Mouse (Mus musculus) midbrain, embryonic 14.5 days (tissue): ENCODE data around the gene Gm45213. TPM values are rescaled to one million over a fixed set of nuclear protein-coding genes. Genes with fewer than 3 reads are reported as not detected.
A peak's percentile ranks its signal among the peaks of the same experiment; 100 is the strongest.

Experiments
- ATAC-seq: fragments of 200-750 bp; cut with Nextera tagmentation; 2 replicates; pipeline ENCODE4 v1.8.0; 2017; ENCODE audit warnings: moderate number of reproducible peaks, moderate library complexity; ENCODE audit not compliant: low FRiP score, low TSS enrichment
- DNase-seq: peaks from one replicate; pipeline ENCODE4 v3.0.0-alpha.2; 2015
- H3K27ac ChIP-seq: fragments of 300-500 bp; sonication (generic); replicated peaks from 2 replicates; pipeline ENCODE4 v1.5.1; 2014; ENCODE audit warnings: mild to moderate bottlenecking, low read depth, low read length, moderate library complexity
- H3K27me3 ChIP-seq: fragments of 300-500 bp; sonication (generic); 2 replicates; pipeline ENCODE4 v1.6.1; 2014; ENCODE audit warnings: low read length, control low read depth, mixed read lengths; ENCODE audit not compliant: control insufficient read depth, insufficient read depth
- H3K36me3 ChIP-seq: fragments of 300-500 bp; sonication (generic); 2 replicates; pipeline ENCODE4 v1.6.1; 2014; ENCODE audit warnings: low read length, control low read depth; ENCODE audit not compliant: control insufficient read depth, insufficient read depth
- H3K4me1 ChIP-seq: fragments of 300-500 bp; sonication (generic); 2 replicates; pipeline ENCODE4 v1.6.1; 2014; ENCODE audit warnings: mild to moderate bottlenecking, antibody characterized with exemption, low read length, control low read depth; ENCODE audit not compliant: control insufficient read depth, insufficient read depth
- H3K4me2 ChIP-seq: fragments of 300-500 bp; sonication (generic); 2 replicates; pipeline ENCODE4 v1.6.1; 2014; ENCODE audit warnings: mild to moderate bottlenecking, low read length, moderate library complexity
- H3K4me3 ChIP-seq: fragments of 300-500 bp; sonication (generic); replicated peaks from 2 replicates; pipeline ENCODE4 v1.5.1; 2014; ENCODE audit warnings: low read depth, low read length
- H3K9ac ChIP-seq: fragments of 300-500 bp; sonication (generic); replicated peaks from 2 replicates; pipeline ENCODE4 v1.6.1; 2014; ENCODE audit warnings: mild to moderate bottlenecking, low read length, moderate library complexity
- H3K9me3 ChIP-seq: fragments of 300-500 bp; sonication (generic); 2 replicates; pipeline ENCODE4 v1.6.1; 2016; ENCODE audit warnings: low read length, control low read depth, mixed read lengths; ENCODE audit not compliant: control insufficient read depth
- WGBS: fragments of 180-500 bp; shearing (Covaris S2); extraction: QIAGEN DNeasy Blood & Tissue Kit; methylation state at CpG from one replicate; pipeline ENCODE4 v1.1.7; 2014; 5-methylcytosine and 5-hydroxymethylcytosine counted together
- polyA plus RNA-seq: library from polyadenylated mRNA; unstranded; fragments of >200 nt; fragmentation: Nextera tagmentation; extraction: Ambion mirVana; gene quantifications from 2 replicates; pipeline ENCODE4 v1.2.1, GENCODE M21; 2014

Gene Gm45213
- polyA plus RNA-seq, 1 experiment from 2014 or later, result not detected

GRCm38 (mm10) chr7:66092656-66093055, 49.3 kb downstream of the Gm45213 start:
- ATAC-seq (no peak), DNase-seq (no peak)
- Histone ChIP-seq H3K27ac (no peak overlapping the region), H3K36me3 (peaks cover 44% of the 10 kb centered on the region), H3K4me3 (no peak overlapping the region), H3K9me3 (no peaks in the 10 kb centered on the region), H3K9ac (no peak overlapping the region), H3K27me3 (no peaks in the 10 kb centered on the region), H3K4me2 (no peak overlapping the region), H3K4me1 (no peaks in the 10 kb centered on the region)
- 93% methylated on average over 8 of the region's 8 CpGs for WGBS

- H3K27ac ChIP-seq, result no peak overlapping the region
- 81% methylated on average over 5 of the region's 5 CpGs for WGBS
- no peak overlapping the region for H3K4me2 ChIP-seq
- H3K9me3 ChIP-seq, result no peaks in the 10 kb centered on the region
- H3K4me3 ChIP-seq, result no peak overlapping the region
- no peaks in the 10 kb centered on the region for H3K4me1 ChIP-seq
- H3K36me3 ChIP-seq, result peaks cover 29% of the 10 kb centered on the region
- H3K9ac ChIP-seq, result no peak overlapping the region
- no peaks in the 10 kb centered on the region for H3K27me3 ChIP-seq
- no peak for ATAC-seq
- no peak for DNase-seq
These were observed 50.7 kb downstream of the Gm45213 start for GRCm38 (mm10) chr7:66094141-66094540.

GRCm38 (mm10) chr7:66098803-66099202, 55.4 kb downstream of the Gm45213 start:
- no peak overlapping the region for H3K4me3 ChIP-seq
- WGBS, result 85% methylated on average over 7 of the region's 7 CpGs
- ATAC-seq (no peak), DNase-seq (no peak)
- H3K27me3 ChIP-seq, result no peaks in the 10 kb centered on the region
- H3K9me3 ChIP-seq, result no peaks in the 10 kb centered on the region
- H3K27ac ChIP-seq, result no peak overlapping the region
- H3K36me3 ChIP-seq, result no peaks in the 10 kb centered on the region
- H3K9ac ChIP-seq, result no peak overlapping the region
- H3K4me2 ChIP-seq, result no peak overlapping the region
- H3K4me1 ChIP-seq, result no peaks in the 10 kb centered on the region

DNA sequence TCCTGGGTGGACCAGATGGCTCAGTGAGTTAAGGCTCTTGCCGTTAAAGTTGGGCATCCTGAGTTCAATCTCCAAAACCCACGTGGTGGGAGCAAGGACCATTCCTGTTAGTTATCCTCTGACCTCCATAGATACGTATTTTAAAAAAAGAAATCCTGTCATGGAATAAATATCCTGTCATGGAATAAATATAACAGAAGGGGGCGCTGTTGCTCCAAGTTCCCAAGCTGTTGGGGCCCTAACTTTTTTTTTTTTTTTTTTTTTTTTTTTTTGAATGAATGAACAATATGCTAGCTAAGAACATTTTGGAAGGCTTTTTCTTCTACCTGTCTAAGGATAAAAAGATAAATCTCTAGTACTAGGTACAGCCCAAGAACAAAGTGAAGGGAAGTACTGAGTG, 58.5 kb downstream of the Gm45213 start:
- peaks cover 4% of the 10 kb centered on the region; the same call in 1 of the 2 replicates for H3K27me3 ChIP-seq
- no peak overlapping the region for H3K27ac ChIP-seq
- H3K9me3 ChIP-seq, result no peaks in the 10 kb centered on the region
- H3K4me2 ChIP-seq, result no peak overlapping the region
- WGBS, result 7% methylated on average over 4 of the region's 4 CpGs
- H3K36me3 ChIP-seq, result no peaks in the 10 kb centered on the region
- H3K9ac ChIP-seq, result no peak overlapping the region; the same call in 1 of the 2 replicates
- no peaks in the 10 kb centered on the region for H3K4me1 ChIP-seq
- DNase-seq (peak; percentile 85), ATAC-seq (no peak)
- H3K4me3 ChIP-seq, result no peak overlapping the region

GRCm38 (mm10) chr7:66104531-66104930, 61.1 kb downstream of the Gm45213 start:
- Histone ChIP-seq H3K27me3 (peaks cover 6% of the 10 kb centered on the region; the same call in 1 of the 2 replicates), H3K9me3 (no peaks in the 10 kb centered on the region), H3K4me1 (0 out of 2 replicates have a peak, but pooled peaks cover 4% of the 10 kb centered on the region), H3K4me3 (no peak overlapping the region), H3K4me2 (no peak overlapping the region), H3K36me3 (no peaks in the 10 kb centered on the region), H3K9ac (no peak overlapping the region), H3K27ac (no peak overlapping the region)
- DNase-seq, result no peak
- no peak for ATAC-seq
- WGBS, result 90% methylated on average over 5 of the region's 5 CpGs

DNA sequence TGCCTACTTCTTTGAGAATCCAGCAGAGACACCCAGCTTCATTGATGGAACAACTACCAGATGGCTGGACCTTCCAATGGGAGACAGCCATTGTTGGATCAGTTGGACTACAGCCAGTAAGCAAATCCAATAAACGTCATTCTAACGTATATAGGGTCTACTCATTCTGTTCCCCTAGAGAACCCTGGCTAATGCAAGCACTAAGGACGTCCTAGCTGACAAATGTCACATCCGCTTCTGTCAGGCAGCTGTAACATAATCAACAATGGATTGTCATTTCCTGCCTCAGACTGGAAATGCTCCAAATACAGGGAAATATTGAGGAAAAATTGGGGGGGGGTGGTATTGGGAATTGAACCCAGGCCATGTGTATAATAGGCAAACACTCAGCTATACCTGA, 62.4 kb downstream of the Gm45213 start:
- no peak overlapping the region for H3K9ac ChIP-seq
- H3K36me3 ChIP-seq, result no peaks in the 10 kb centered on the region
- DNase-seq, result no peak
- no peaks in the 10 kb centered on the region for H3K9me3 ChIP-seq
- ATAC-seq, result no peak
- H3K27me3 ChIP-seq, result peaks cover 6% of the 10 kb centered on the region; the same call in 1 of the 2 replicates
- H3K27ac ChIP-seq, result no peak overlapping the region
- H3K4me1 ChIP-seq, result 0 out of 2 replicates have a peak, but pooled peaks cover 4% of the 10 kb centered on the region
- no peak overlapping the region for H3K4me2 ChIP-seq
- 69% methylated on average over 4 of the region's 4 CpGs for WGBS
- H3K4me3 ChIP-seq, result no peak overlapping the region

GRCm38 (mm10) chr7:66106581-66107056, 63.2 kb downstream of the Gm45213 start:
- DNase-seq (no peak), ATAC-seq (no peak)
- WGBS, result 77% methylated on average over 7 of the region's 7 CpGs
- peaks cover 11% of the 10 kb centered on the region; the same call in 1 of the 2 replicates for H3K4me1 ChIP-seq
- H3K36me3 ChIP-seq, result no peaks in the 10 kb centered on the region
- no peak overlapping the region for H3K4me2 ChIP-seq
- H3K9me3 ChIP-seq, result no peaks in the 10 kb centered on the region
- peaks cover 6% of the 10 kb centered on the region; the same call in 1 of the 2 replicates for H3K27me3 ChIP-seq
- H3K4me3 ChIP-seq, result no peak overlapping the region
- H3K27ac ChIP-seq, result no peak overlapping the region
- H3K9ac ChIP-seq, result no peak overlapping the region

- WGBS, result 83% methylated on average over 11 of the region's 11 CpGs
- Histone ChIP-seq H3K4me3 (no peak overlapping the region), H3K4me2 (no peak overlapping the region), H3K27me3 (peaks cover 6% of the 10 kb centered on the region; the same call in 1 of the 2 replicates), H3K27ac (no peak overlapping the region), H3K9ac (no peak overlapping the region), H3K36me3 (no peaks in the 10 kb centered on the region), H3K4me1 (peaks cover 13% of the 10 kb centered on the region; the same call in 1 of the 2 replicates), H3K9me3 (no peaks in the 10 kb centered on the region)
- no peak for DNase-seq
- ATAC-seq, result no peak
These were observed 63.8 kb downstream of the Gm45213 start for GRCm38 (mm10) chr7:66107206-66107605.

DNA sequence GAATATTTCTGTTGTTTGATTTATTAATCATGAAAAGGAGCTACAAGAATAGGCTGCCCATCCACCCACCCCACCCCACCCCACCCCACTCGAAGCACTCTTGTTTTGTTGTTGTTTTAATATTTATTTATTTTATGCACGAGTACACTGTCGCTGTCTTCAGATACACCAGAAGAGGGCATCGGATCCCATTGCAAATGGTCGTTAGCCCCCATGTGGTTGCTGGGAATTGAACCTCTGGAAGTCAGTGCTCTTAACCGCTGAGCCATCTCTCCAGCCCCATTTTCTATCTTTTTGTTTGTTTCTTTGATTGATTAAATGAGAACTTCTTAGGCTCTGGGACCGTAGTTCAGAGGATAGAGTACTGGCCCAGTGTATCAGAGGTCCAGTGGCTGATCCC, 64.5 kb downstream of the Gm45213 start:
- Histone ChIP-seq H3K4me3 (no peak overlapping the region), H3K9me3 (no peaks in the 10 kb centered on the region), H3K27me3 (peaks cover 6% of the 10 kb centered on the region; the same call in 1 of the 2 replicates), H3K27ac (no peak overlapping the region), H3K9ac (no peak overlapping the region), H3K36me3 (no peaks in the 10 kb centered on the region), H3K4me2 (no peak overlapping the region), H3K4me1 (peaks cover 15% of the 10 kb centered on the region; the same call in 1 of the 2 replicates)
- DNase-seq (peak; percentile 66), ATAC-seq (no peak)
- WGBS, result 13% methylated on average over 7 of the region's 7 CpGs
